Mouse (Mus musculus) ovary, postnatal 10 days (tissue): ENCODE measurements at regions not wholly inside any gene's neighbourhood (a gene's known extent, or its start where the extent isn't known, plus 50 kb on each side); places are given as distances from the start of the nearest gene placed in this dataset.

Experiments used
- DNase-seq: peaks from one replicate; pipeline ENCODE4 v3.0.0; 2022; ENCODE audit warnings: low spot score

DNA sequence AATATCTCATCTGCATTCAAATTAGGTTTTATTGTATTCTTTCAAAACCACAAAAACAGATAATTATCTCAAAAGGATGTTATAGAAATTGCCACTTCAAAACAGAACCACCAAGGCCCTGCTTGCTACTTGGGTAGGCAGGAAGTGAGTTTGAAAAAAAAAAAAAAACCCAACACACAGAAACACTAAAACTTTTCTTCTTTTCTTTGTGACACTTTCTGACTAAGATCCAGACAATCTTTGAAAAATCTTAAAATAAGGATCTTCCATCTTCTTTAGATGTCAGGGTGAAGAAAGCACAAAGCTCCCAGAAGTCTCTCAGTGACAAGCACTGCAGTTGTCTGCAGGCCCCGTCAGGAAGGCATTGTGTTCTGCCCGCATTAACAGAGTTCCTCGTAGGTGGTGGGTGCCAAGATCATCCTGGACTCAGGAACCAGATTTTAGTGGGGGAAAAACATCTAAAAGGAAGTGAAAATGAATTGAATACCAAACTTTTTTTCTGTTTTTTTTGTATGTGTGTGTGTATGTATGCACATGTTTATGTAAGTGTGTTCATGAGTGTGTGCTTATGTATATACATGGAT lies 154.0 kb downstream of the Dusp6 start:
- DNase-seq = no peak

DNA sequence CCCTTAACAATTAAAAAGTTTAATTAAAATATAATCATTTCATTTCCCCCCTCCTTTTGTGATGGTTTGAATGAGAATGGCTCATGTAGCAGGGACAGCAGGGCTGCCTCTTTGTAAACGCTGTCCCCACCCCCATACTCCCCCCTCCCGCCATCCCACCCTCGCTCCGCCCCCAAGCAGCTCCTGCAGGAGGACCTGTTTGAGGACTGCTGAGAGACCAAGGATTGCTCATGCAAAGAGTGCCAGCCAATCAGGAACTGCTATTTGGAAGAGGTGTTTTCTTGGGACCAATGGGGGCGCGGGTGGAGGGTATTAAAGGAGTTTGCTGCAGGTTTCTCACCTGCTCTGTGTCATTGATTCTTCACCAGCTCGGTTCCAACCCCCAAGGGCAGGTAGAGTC lies 154.6 kb downstream of the Dusp6 start:
- DNase-seq = no peak

DNA sequence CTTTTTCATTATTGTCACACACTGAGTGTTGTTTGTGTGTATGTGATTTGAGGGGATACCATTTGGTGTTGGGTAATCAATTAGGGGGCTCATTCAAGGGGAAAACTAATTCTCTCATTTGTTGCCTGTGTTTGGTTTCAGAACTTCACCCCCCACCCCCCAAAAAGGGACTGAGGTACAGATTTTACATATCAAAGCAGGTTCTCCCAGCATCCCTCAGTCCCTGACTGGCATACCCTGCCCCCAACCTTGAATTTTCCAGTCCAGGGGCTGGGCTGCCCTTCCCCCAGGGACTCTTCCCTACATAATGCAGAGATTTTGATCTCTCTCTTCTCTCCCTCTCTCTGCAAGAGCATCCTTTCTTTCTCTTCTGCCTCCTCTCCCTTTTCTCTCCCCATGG lies 155.5 kb downstream of the Dusp6 start:
- no peak for DNase-seq

DNA sequence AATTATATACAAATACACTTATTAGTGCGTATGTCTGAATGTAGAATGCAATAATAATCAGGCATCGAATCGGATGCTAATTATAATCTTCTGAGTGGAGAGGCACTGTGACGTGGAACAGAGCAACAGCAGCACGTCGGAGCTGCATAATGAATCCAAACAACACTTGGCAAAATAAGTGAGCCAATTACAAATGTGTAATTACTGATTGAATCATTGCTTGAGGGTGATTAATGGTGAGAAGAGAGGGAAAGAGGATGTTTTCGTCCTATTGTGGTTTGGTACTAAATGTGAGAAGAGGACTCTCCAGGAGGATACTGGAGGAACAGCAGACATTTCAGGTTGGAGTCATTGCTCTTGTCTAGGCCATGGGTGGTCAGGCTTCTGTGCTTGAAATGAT lies 156.5 kb downstream of the Dusp6 start:
- DNase-seq = no peak

DNA sequence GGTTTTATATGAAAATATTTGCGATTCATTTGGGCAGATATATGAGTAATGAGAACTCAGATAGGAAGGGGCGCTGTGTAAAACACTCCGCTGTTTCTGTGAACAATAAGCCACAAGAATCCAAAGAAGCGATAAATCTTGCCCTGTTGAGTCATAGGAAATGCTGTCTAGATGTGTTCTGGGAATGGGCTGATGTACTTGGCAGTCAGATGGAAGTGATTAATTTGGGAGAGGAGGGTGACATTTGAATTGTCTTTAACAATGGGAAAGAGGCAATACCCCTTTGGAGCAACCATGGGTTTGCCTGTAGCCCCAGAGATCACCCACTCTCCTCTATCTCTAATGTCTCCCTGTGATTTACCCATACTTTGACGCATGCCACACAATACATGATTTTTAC lies 160.4 kb downstream of the Dusp6 start:
- no peak for DNase-seq

DNA sequence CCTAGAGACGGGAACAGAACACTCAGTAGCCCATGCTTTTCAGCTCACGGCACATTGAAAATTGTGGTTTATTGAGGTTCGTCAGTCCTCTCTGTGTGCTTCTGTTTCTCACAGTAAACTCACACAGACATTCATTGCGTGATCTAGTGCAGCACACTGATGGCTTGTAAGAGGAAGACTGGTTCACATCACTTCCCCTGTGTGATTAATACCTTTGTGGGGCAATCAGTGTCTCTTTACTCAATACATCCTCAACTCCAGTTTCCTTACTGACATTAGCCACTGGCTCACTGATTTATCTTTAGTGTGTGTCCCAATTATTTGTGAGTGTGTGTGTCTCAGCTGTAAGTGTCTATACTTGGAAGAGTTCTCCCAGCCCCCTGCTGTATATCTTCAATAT lies 162.2 kb downstream of the Dusp6 start:
- DNase-seq = no peak

DNA sequence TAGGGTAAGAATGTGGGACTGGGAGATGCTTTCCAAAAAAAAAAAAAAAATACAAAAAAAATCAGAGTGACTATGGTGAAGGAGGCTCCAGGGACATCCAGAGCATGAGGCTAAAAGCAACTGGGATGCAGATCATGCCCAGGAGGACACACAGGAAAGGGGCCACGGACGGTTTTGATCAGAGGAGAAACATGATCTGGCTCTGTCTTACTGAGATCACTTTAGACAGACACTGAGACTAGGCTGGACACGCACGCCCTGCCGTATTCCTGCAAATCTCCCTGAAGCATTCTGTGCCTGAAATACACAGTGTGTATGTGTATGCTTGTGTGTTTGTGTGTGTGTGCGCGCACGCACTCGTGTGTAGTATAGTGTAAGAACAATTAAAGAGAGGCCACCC lies 167.1 kb downstream of the Dusp6 start:
- DNase-seq = no peak

DNA sequence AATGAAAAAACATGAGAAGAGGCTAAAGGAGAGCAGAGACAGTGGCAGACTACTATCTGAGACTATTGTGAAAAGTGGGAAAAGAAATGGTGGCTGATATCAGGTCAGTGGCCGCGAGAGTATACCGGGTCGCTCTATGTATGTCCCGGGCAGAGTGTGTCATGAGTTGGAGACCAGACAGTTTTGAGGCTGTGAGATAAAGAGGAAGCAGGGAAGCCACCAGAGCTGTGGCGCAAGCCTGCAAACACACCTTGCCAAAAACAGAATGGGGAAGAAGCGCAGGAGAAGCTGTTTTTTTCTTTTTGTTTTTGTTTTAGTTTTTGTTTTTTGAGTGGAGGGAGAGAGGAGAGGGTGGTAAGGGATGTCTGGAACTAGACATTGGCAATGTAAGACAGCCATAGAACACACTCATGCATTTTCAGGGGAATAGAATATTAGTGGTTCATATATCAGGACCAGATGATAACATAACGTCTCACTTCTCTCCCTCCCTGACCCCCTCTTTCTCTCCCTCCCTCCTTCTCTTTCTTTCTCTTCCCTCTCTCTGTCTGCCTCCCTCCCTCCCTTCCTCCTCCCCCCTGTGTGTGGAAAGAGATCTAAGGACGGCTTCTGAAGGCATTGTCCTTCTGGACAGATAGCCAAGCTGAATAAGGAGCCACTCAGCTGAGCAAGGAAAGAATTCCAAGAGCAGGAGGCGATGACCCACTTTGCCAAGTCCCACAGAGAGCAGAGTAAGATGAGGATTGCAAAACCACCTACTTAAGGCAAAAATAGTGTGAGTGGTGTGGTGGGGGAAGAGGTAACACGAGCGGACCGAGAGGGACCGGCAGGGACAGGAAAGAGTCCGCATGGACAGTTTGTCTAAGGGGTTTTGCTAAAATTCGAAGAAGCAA lies 167.9 kb downstream of the Dusp6 start:
- no peak for DNase-seq

DNA sequence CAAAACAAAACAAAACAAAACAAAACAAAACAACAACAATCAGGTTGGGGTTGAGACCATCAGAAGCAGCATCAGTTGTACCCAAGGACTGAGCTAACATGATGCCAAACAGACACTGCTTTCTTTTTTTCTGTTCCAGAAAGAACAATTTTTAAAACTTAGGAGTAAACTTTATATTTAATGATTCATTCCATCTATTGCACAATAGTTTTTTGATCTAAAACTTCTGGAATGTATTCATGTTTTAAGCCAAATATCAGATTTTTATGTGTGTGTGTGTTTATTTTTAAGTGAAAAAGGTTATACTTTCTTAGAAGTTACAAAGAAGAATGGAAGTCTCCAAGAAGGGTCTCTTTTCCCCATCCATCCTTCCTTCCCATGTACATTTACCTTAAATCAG lies 174.0 kb downstream of the Dusp6 start:
- no peak for DNase-seq

DNA sequence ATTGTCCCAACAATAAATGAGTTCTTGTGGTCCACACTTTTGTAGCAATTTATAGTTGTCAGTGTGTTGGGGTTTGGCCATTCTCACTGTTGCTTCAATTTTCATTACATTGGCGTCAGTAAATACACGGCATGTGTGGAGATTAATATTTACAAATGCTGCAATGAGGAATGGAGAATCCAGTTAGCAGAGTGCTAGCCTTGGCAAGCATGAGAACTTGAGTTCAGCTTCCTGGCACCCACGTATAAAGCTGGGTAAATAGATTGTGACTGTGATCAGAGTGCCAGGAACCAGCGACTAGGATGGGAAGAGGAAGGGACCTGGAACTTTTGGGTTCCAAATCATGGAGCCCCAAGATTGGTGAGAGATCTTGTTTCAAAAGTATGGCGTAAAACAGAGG lies 177.1 kb downstream of the Dusp6 start:
- no peak for DNase-seq

DNA sequence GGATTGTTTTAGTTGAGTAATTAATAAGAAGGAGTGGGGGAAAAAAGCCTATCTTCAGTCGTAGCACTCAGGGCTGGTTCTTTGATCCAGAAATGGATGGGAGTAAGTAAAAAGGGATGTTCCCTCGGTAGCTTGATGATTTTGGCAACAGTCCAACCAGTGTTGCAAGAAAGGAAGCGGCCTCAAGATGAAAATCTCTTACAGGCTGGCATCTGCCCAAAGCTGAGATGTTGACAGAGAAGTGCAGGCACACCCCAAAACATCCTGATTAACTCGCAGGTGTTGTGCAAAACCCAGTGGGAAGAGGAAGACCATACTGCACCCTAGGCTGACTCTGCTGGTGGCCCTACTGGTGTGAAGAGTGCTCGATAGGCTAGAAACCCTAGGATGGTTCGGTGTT lies 178.0 kb downstream of the Dusp6 start:
- peak; percentile 18 for DNase-seq

DNA sequence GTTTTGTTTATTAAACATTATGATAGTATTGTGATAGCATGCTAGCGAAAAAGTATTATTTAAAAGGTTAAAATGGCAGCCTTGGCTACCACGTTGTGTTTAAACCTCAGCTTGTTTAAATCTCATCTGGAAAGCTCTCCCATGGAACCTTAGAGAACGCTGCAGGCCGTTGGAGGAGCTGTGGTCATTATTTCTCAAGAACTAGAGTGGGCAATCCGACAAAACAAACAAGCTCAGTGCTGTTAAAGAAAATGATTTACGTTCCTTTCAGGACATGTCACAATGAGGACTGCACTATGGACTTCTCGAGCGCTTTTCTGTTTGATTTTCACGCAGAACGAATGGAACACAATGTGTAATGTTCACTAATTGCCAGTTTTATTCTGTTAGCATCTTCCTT lies 178.9 kb downstream of the Dusp6 start:
- DNase-seq = no peak

DNA sequence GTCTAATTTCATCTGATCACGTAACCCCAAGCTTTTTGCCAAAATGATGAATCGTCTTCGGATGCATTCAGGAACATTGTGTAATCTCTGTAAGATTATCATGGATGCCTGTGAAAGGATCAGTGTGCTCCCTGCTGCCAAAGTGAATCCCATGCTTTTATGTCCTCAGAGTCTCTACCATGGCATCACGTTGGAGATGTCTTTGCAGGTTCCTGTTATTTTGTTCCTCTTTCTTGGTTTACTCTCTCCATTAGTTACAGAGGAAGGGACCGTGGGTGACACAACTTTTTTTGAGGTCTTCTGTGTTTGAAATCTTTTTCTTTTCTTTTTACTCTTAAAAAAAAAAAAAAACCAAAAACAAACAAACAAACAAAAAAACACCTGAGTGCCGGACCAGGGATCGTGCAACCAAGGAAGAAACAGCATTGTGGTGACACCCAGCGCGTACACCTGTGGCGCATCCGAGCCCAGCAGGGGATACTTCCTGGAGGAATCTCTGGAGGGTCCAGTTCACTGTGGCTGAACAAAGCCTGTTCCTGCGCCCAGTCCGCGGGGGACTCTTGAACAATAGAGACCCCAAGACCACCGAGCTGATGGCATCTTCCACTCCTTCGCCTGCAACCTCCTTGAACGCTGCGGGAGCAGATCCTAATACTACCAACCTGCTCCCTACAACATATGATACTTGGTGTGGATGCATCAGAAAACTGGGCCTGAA lies 180.6 kb downstream of the Dusp6 start:
- DNase-seq = no peak

DNA sequence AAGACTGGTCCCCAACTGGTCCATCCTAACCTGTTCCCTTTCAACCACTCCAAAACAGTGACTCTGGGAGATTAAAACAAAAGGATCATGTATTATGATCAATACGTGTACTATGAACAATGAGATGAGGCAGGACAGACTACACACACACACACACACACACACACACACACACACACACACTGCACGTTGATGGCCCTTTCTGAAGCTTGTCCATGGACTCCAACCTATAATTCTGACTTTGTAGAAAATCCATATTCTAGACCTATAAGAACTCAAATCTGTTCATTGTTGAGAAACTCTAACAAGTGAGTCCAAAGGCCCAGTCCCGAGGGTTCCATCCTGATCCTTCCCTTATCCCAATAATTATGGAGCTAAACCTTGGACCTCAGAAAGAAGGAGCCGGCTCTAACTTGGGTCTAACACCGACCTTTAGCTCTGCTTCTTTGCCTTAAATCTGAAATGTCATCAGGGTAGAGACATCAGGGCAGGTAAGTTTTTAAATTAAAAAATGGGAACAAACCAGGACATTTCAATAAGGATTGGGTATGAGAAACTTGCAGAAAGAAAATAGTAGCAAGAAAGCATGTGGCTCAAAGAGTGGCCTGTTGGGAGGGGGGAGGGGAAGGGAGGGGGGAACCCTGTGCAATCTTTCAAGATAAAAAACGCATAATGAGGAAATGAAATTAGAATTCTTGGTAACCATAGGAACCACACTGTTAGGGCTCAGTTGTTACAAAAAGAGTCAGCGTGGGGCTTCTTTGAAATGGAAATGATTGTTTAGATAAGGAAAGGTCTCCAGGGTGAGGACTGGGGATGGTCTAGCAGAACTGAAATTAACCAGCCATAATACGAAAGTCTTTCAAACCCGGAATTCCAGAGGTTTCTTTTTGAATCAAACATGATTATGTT lies 187.9 kb downstream of the Dusp6 start:
- no peak for DNase-seq

DNA sequence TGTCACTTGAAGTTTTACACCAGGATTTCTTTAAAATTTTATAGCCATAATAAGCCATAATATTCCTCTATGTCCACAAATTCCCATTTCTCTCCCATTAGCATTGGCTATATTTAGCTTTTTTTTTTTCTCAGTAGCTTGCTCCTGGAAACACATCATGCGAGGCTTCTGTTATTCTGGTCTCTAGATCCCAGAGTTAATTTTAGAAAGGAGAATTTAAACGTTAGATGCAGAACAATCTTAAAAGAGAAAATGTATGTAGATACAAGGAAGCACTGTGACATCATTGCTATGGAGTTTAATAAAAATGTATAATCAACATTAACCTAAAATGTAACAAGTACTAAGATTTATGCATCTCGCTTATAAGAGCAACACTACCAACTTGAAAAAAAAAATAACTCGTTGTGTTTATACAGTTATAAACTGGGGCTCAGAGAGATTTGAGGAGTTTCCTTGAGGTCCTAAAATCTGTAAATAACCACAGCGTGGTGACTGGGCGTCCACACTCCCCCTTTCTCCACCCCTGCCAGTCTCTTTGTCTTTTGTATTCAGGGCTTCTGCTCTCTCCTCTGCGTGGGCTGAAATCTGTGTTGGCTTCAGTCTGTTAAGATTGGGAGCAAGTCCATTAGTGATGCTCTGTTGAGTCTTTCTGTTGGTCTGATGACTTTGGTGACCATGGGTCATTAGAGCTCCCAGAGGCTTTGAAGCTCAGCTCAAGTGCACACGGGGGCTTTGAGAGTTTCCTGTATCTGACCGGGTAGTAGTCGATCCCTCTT lies 188.8 kb downstream of the Dusp6 start:
- DNase-seq = no peak

DNA sequence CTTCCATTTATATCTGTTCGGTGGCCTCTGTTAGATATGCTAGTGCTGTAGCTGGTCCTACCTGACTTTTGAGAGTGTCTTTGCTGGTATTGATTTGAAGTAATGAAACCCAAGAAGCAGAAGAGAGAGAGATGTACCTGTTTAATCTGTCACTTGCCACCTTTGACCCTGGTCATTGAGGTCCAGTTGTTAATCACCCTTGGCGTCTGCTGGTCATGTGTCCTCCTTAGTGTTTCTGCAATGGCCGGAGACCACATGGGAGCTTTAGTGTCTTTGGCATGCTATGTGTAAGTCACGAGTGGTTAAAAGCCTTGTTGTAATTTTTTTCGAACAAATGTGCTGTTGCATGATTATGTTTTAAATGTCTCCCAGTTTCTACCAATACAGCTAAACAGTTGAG lies 193.1 kb downstream of the Dusp6 start:
- no peak for DNase-seq

DNA sequence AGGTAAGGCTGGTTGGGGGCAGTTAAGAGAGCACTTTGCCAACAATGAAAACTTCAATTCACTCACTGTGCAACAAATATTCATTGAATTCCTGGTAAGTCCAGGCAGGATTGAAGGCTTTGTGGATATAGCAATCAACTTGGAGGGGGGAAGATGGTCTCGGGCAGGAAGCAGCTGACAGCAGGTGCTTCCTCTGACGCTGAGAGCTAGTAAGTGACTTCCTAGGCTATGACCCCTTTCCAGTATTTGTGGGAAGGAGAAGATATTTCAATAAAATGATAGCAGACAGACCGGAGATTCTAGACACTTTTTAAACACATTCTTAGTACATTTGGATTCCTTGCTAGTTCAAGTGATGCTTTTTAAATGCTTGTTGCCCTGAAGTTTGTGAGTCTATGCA lies 195.0 kb downstream of the Dusp6 start:
- no peak for DNase-seq

DNA sequence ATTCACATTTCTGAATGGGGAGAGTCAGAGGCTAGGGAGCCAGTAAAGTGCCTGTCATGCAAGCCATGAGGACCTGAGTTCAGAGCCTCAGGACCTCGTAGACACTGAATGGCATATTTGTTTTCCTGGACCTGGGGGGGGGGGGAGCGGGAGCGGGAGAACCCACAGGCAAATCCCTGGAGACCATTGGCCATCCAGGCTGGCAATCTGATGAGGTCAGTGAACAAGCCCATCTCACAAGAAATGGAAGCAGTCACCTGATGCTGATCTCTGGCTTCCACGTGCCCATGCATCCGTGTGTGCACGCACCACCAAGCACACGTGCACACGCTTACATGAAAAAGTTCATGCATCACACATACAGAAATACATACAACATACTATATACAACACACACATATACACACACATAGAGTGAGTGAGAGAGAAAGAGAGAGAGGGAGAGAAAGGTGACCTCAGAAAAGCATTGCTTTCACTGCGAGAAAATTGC lies 196.2 kb downstream of the Dusp6 start:
- no peak for DNase-seq

DNA sequence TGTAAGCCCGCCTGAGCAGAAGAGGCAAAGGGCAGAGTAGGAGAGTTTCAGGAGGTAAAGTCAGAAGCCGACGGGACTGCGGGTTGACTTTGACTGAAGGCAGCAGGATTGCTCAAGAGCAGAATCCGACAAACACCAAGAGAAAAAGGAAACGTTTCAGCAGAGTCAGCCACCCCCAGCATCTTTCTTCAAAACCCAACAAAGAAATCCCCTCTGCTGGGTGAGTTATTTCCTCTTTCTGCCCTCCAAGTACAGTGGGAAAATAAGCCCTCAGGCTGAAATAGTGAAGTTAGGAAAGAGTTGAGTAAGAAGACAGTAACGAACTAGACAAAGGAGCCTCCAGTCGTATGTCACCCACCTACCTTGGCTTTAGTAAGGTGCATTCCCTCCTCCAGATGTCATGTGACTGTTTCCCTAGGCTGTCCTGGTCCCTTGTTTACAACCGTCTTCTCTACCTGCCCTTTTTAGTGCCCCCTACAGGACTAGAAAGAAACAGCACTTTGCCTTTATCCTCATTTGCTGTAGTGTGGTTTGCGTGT lies 196.9 kb downstream of the Dusp6 start:
- no peak for DNase-seq

DNA sequence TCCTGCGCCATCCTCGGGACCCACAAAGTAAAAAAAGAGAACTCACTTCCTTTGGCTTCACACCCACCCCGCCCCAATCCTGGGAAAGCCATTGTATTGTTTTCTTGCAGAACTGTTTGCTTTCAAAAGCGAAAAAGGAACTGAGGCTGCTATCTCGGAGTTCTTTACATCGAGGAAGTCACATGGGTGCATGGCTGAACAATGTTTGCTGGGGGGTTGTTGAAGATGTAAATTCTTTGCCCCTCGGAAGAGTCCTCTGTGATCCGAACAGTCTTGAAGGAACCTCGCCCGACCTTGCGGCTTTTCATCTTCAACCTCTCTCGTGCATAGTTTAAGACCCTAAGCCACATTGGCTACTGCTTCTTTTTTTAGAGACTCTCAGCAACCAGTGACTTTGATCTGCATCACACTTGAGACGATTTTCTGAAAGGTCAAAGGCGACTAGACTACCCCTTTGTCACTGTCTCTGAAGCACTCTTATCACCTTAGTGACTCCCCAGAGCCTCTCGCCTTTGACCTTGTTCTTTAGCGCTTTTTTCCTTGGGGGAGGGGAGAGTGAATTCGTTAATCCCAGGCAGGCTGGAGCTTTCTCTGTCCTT lies 197.9 kb downstream of the Dusp6 start:
- no peak for DNase-seq
